Mouse (Mus musculus) midbrain, embryonic 11.5 days (tissue): Measurements from ENCODE around the gene Wwox. TPM values are rescaled to one million over a fixed set of nuclear protein-coding genes. Genes with fewer than 3 reads are reported as not detected.

Experiments
- polyA plus RNA-seq: library from polyadenylated mRNA; unstranded; fragments of >200 nt; fragmentation: Nextera tagmentation; extraction: Ambion mirVana; gene quantifications from 2 replicates; pipeline ENCODE4 v1.2.1, GENCODE M21; 2014

Gene Wwox
- polyA plus RNA-seq, 1 experiment from 2014 or later: 12.1 TPM

Other genes starting within 250 kb of the Wwox start
- 15.0 and 16.1 TPM in 2 replicates for gene Vat1l, start 234.0 kb upstream of the Wwox start, polyA plus RNA-seq
- not detected in 2 replicates for gene Clec3a, start 21.6 kb upstream of the Wwox start, polyA plus RNA-seq